Mouse (Mus musculus) kidney, postnatal 0 days (tissue): ENCODE results near the gene Ctc1. TPM values are rescaled to one million over a fixed set of nuclear protein-coding genes. Genes with fewer than 3 reads are reported as not detected.
A peak's percentile ranks its signal among the peaks of the same experiment; 100 is the strongest.

ENCODE experiments used
- ATAC-seq: fragments of 200-750 bp; cut with Nextera tagmentation; replicated peaks from 2 replicates; pipeline ENCODE4 v1.8.0; 2017; ENCODE audit warnings: low read depth, moderate number of reproducible peaks, moderate TSS enrichment, moderate library complexity; ENCODE audit not compliant: low FRiP score
- DNase-seq: peaks from one replicate; pipeline ENCODE4 v3.0.0-alpha.2; 2016; ENCODE audit warnings: low spot score
- H3K27ac ChIP-seq: fragments of 300-500 bp; sonication (generic); 2 replicates; pipeline ENCODE4 v1.5.1; 2014; ENCODE audit warnings: mild to moderate bottlenecking
- H3K27me3 ChIP-seq: fragments of 300-500 bp; sonication (generic); 2 replicates; pipeline ENCODE4 v1.6.1; 2014; ENCODE audit warnings: low read length, mixed read lengths; ENCODE audit not compliant: insufficient read depth
- H3K36me3 ChIP-seq: fragments of 300-500 bp; sonication (generic); 2 replicates; pipeline ENCODE4 v1.6.1; 2014; ENCODE audit warnings: low read length, mixed read lengths; ENCODE audit not compliant: insufficient read depth
- H3K4me1 ChIP-seq: fragments of 300-500 bp; sonication (generic); replicated peaks from 2 replicates; pipeline ENCODE4 v1.6.1; 2014; ENCODE audit warnings: antibody characterized with exemption, low read length, mixed read lengths; ENCODE audit not compliant: insufficient read depth
- H3K4me2 ChIP-seq: fragments of 300-500 bp; sonication (generic); 2 replicates; pipeline ENCODE4 v1.6.1; 2014; ENCODE audit warnings: mild to moderate bottlenecking, low read length, moderate library complexity, mixed read lengths
- H3K4me3 ChIP-seq: fragments of 300-500 bp; sonication (generic); replicated peaks from 2 replicates; pipeline ENCODE4 v1.5.1; 2014; ENCODE audit warnings: low read depth, low read length
- H3K9ac ChIP-seq: fragments of 300-500 bp; sonication (generic); 2 replicates; pipeline ENCODE4 v1.6.1; 2014; ENCODE audit warnings: low read depth, low read length
- H3K9me3 ChIP-seq: fragments of 300-500 bp; sonication (generic); replicated peaks from 2 replicates; pipeline ENCODE4 v1.6.1; 2016; ENCODE audit warnings: low read length, inconsistent platforms, mixed read lengths
- CTCF ChIP-seq: IDR thresholded peaks from 2 replicates; pipeline ENCODE4 v1.5.1; 2016; ENCODE audit warnings: antibody characterized with exemption, low read depth, mild to moderate bottlenecking, moderate library complexity
- WGBS: fragments of 180-500 bp; shearing (Covaris S2); extraction: QIAGEN DNeasy Blood & Tissue Kit; methylation state at CpG from one replicate; pipeline ENCODE4 v1.1.7; 2014; 5-methylcytosine and 5-hydroxymethylcytosine counted together
- polyA plus RNA-seq: library from polyadenylated mRNA; unstranded; fragments of >200 nt; fragmentation: Nextera tagmentation; extraction: Ambion mirVana; gene quantifications from 2 replicates; pipeline ENCODE4 v1.2.1, GENCODE M21; 2015

Gene Ctc1
- polyA plus RNA-seq, 1 experiment from 2014 or later = 27.6 TPM

GRCm38 (mm10) chr11:69064259-69065133 is 48.8 kb downstream of the Ctc1 start:
- no peak for TF ChIP-seq CTCF
- Histone ChIP-seq H3K4me2 (peak overlapping the region; percentile 58), H3K36me3 (no peaks in the 10 kb centered on the region), H3K27ac (peak overlapping the region; percentile 51; the same call in 1 of the 2 replicates), H3K27me3 (no peaks in the 10 kb centered on the region), H3K9ac (peak overlapping the region; percentile 63), H3K4me3 (peak overlapping the region; percentile 56), H3K9me3 (no peaks in the 10 kb centered on the region), H3K4me1 (peaks cover 25% of the 10 kb centered on the region)
- DNase-seq (no peak), ATAC-seq (no peak)
- 63% methylated on average over 9 of the region's 9 CpGs for WGBS

- Histone ChIP-seq H3K36me3 (no peaks in the 10 kb centered on the region), H3K9ac (no peak overlapping the region), H3K27me3 (no peaks in the 10 kb centered on the region), H3K9me3 (no peaks in the 10 kb centered on the region), H3K4me1 (peaks cover 29% of the 10 kb centered on the region), H3K4me2 (no peak overlapping the region), H3K4me3 (no peak overlapping the region), H3K27ac (no peak overlapping the region)
- ATAC-seq = no peak
- TF ChIP-seq CTCF = no peak
- DNase-seq = no peak
- WGBS = 76% methylated on average over 3 of the region's 3 CpGs
Observed at GRCm38 (mm10) chr11:69065394-69065925, 49.7 kb downstream of the Ctc1 start.

- H3K4me1 ChIP-seq = peaks cover 26% of the 10 kb centered on the region
- peak overlapping the region; percentile 31 for H3K4me3 ChIP-seq
- H3K9ac ChIP-seq = peak overlapping the region; percentile 44; the same call in 1 of the 2 replicates
- H3K27ac ChIP-seq = 0 out of 2 replicates have a peak overlapping the region, but pooled peaks have one; percentile 31
- H3K27me3 ChIP-seq = no peaks in the 10 kb centered on the region
- H3K36me3 ChIP-seq = no peaks in the 10 kb centered on the region
- peak; percentile 19 for DNase-seq
- peak overlapping the region; percentile 67 for H3K4me2 ChIP-seq
- 4% methylated on average over 29 of the region's 29 CpGs for WGBS
- TF ChIP-seq CTCF = no peak
- no peak for ATAC-seq
- no peaks in the 10 kb centered on the region for H3K9me3 ChIP-seq
Observed at GRCm38 (mm10) chr11:69066163-69066861, 50.6 kb downstream of the Ctc1 start.

GRCm38 (mm10) chr11:69066956-69067355 is 51.2 kb downstream of the Ctc1 start:
- no peak overlapping the region; the same call in 1 of the 2 replicates for H3K27ac ChIP-seq
- H3K36me3 ChIP-seq = no peaks in the 10 kb centered on the region
- H3K4me2 ChIP-seq = peak overlapping the region; percentile 67
- TF ChIP-seq CTCF = peak; percentile 88
- WGBS = 12% methylated on average over 8 of the region's 8 CpGs
- ATAC-seq = no peak
- no peak overlapping the region for H3K9ac ChIP-seq
- no peaks in the 10 kb centered on the region for H3K27me3 ChIP-seq
- peak; percentile 97 for DNase-seq
- H3K4me1 ChIP-seq = peaks cover 25% of the 10 kb centered on the region; the same call in 1 of the 2 replicates
- no peaks in the 10 kb centered on the region for H3K9me3 ChIP-seq
- peak overlapping the region; percentile 31 for H3K4me3 ChIP-seq

- Histone ChIP-seq H3K36me3 (no peaks in the 10 kb centered on the region), H3K27ac (no peak overlapping the region), H3K4me2 (no peak overlapping the region), H3K9ac (no peak overlapping the region), H3K4me1 (peaks cover 25% of the 10 kb centered on the region; the same call in 1 of the 2 replicates), H3K4me3 (no peak overlapping the region), H3K27me3 (no peaks in the 10 kb centered on the region), H3K9me3 (no peaks in the 10 kb centered on the region)
- ATAC-seq = no peak
- no peak for TF ChIP-seq CTCF
- WGBS = 45% methylated on average over 6 of the region's 6 CpGs
- DNase-seq = peak; percentile 13
Observed at GRCm38 (mm10) chr11:69067601-69068000, 51.9 kb downstream of the Ctc1 start.

- under 1% methylated on average over 13 of the region's 13 CpGs for WGBS
- no peaks in the 10 kb centered on the region for H3K36me3 ChIP-seq
- no peaks in the 10 kb centered on the region for H3K9me3 ChIP-seq
- no peak for TF ChIP-seq CTCF
- H3K27ac ChIP-seq = peak overlapping the region; percentile 92
- DNase-seq = peak; percentile 51
- ATAC-seq = no peak
- peaks cover 20% of the 10 kb centered on the region; the same call in 1 of the 2 replicates for H3K4me1 ChIP-seq
- H3K4me2 ChIP-seq = peak overlapping the region; percentile 85
- H3K9ac ChIP-seq = peak overlapping the region; percentile 77
- peak overlapping the region; percentile 58 for H3K4me3 ChIP-seq
- H3K27me3 ChIP-seq = no peaks in the 10 kb centered on the region
Observed at GRCm38 (mm10) chr11:69070093-69070492, 54.4 kb downstream of the Ctc1 start.
